ENCODE assay signal across 8 mouse cellular contexts in genomic region chr13:30185959-30186358, GRCm38 (mm10). TPM values are rescaled to one million over a fixed set of nuclear protein-coding genes. Genes with fewer than 3 reads are reported as not detected.
A peak's percentile ranks its signal among the peaks of the same experiment; 100 is the strongest.
DNase-seq lines count a peak whose midpoint lies in the region; ATAC-seq and TF ChIP-seq lines count a peak whose summit lies in the region.
"Had no signal": no experiment of that assay in that cellular context is flagged by ENCODE, and none has a peak within 500 bp of the region (broad histone marks: within the 10 kb centered on the region; RNA-seq: fewer than 3 reads in every experiment).

No protein-coding gene starts in this region.

- no peak for TF ChIP-seq POLR2A in brain, embryonic 14.5 days (IDR thresholded peaks at IDR 0.05; ENCODE audit: borderline replicate concordance, extremely low read depth, insufficient read depth, insufficient read length, poor library complexity, severe bottlenecking)

- no peak overlapping the region for H3K9ac ChIP-seq in hindbrain, embryonic 11.5 days (ENCODE audit: low read depth, low read length)
- no peak overlapping the region for H3K9ac ChIP-seq in neural tube, embryonic 12.5 days

- no peaks in the 10 kb centered on the region for H3K27me3 ChIP-seq in hindbrain, embryonic 11.5 days (ENCODE audit: control insufficient read depth, insufficient read depth, low read length)
- no peaks in the 10 kb centered on the region for H3K27me3 ChIP-seq in neural tube, embryonic 12.5 days (replicated peaks)

- H3K4me3 ChIP-seq in hindbrain, embryonic 11.5 days (ENCODE audit: low read depth, low read length): no peak overlapping the region
- H3K4me3 ChIP-seq in neural tube, embryonic 12.5 days: no peak overlapping the region

- H3K27ac ChIP-seq in hindbrain, embryonic 11.5 days (ENCODE audit: low read depth, low read length): no peak overlapping the region
- H3K27ac ChIP-seq in neural tube, embryonic 12.5 days: no peak overlapping the region

- 35% methylated on average over 6 of the region's 6 CpGs for WGBS in hindbrain, embryonic 11.5 days
- 27% methylated on average over 6 of the region's 6 CpGs for whole genome bisulfite sequencing in neural tube, embryonic 12.5 days

- no peaks in the 10 kb centered on the region for H3K4me1 ChIP-seq in hindbrain, embryonic 11.5 days (replicated peaks; ENCODE audit: control insufficient read depth, insufficient read depth, low read length)
- peaks cover 16% of the 10 kb centered on the region for H3K4me1 ChIP-seq in neural tube, embryonic 12.5 days

- H3K9me3 ChIP-seq in hindbrain, embryonic 11.5 days (ENCODE audit: control insufficient read depth, low read length): no peaks in the 10 kb centered on the region
- H3K9me3 ChIP-seq in neural tube, embryonic 12.5 days: no peaks in the 10 kb centered on the region

- 0 out of 2 replicates have a peak, but pooled peaks have one; percentile 30 for ATAC-seq in hindbrain, embryonic 11.5 days (ENCODE audit: low FRiP score)
- peak; percentile 77 for ATAC-seq in neural tube, embryonic 12.5 days (ENCODE audit: low FRiP score, low read depth)

- no peak overlapping the region for H3K4me2 ChIP-seq in hindbrain, embryonic 11.5 days (replicated peaks; ENCODE audit: low read depth, low read length)
- peak overlapping the region; percentile 9; the same call in 1 of the 2 replicates for H3K4me2 ChIP-seq in neural tube, embryonic 12.5 days (replicated peaks)

- peak; percentile 20 for DNase-seq in layer of hippocampus, adult 9-11 months
- no peak for DNase-seq in layer of hippocampus, postnatal 25 days (ENCODE audit: extremely low spot score in 1 of 2, low spot score in 1 of 2)
- peak; percentile 37 for DNase-seq in brain, embryonic 14.5 days (ENCODE audit: low read depth)
- DNase-seq in hindbrain, embryonic 11.5 days (ENCODE audit: low spot score): peak; percentile 21
- DNase-seq in adrenal gland, postnatal 10 days: no peak
- no peak for DNase-seq in adrenal gland, adult 8-10 months
- DNase-seq: kidney, adult 18-20 months had no signal

- TF ChIP-seq CTCF in brain, embryonic 14.5 days (IDR thresholded peaks at IDR 0.05; ENCODE audit: borderline replicate concordance, extremely low read depth, insufficient read depth, insufficient read length): no peak

- H3K36me3 ChIP-seq in hindbrain, embryonic 11.5 days (ENCODE audit: control insufficient read depth, insufficient read depth, low read length): no peaks in the 10 kb centered on the region
- H3K36me3 ChIP-seq in neural tube, embryonic 12.5 days: no peaks in the 10 kb centered on the region

RNA-seq across cellular contexts. Expression of gene Mboat1, which starts 49.7 kb away (rescaled TPM):
- 1 to 10 TPM in 1 of 2 experiments, under 1 TPM in 1; 0.94 to 1.7 TPM for total RNA-seq in layer of hippocampus, postnatal 25 days (2021)
- 1.6 and 1.8 TPM in 2 replicates for polyA plus RNA-seq in brain, embryonic 14.5 days (2012; rRNA removed)
- polyA plus RNA-seq in hindbrain, embryonic 11.5 days (2014; fragmentation: Nextera tagmentation; extraction: Ambion mirVana): 6.4 and 7.4 TPM in 2 replicates
- polyA plus RNA-seq in neural tube, embryonic 12.5 days (2016; fragmentation: Nextera tagmentation; extraction: Ambion mirVana): 3.4 and 3.9 TPM in 2 replicates
- total RNA-seq in adrenal gland, postnatal 10 days (2021): 1 to 10 TPM; 4.4 to 5.5 TPM
- 1 to 10 TPM; 3.9 to 4.4 (median 4.1) TPM for total RNA-seq in adrenal gland, adult 8-10 months (2022)

Comparison
In these comparisons a context has a peak if more than half of its experiments do, and no peak if none do; other contexts are left out.
1. DNase-seq: peak in layer of hippocampus, adult 9-11 months (single experiment), brain, embryonic 14.5 days (single experiment) and hindbrain, embryonic 11.5 days (single experiment); none in layer of hippocampus, postnatal 25 days (0 of 2), adrenal gland, postnatal 10 days (single experiment) and adrenal gland, adult 8-10 months (single experiment).